Mouse (Mus musculus) intestine, postnatal 0 days (tissue): ENCODE measurements around the gene Ngfr. TPM values are rescaled to one million over a fixed set of nuclear protein-coding genes. Genes with fewer than 3 reads are reported as not detected.

ENCODE experiments used
- ATAC-seq: fragments of 200-750 bp; cut with Nextera tagmentation; 2 replicates; pipeline ENCODE4 v1.8.0; 2017; ENCODE audit warnings: mild to moderate bottlenecking, moderate TSS enrichment, moderate library complexity
- H3K27ac ChIP-seq: fragments of 300-500 bp; sonication (generic); 2 replicates; pipeline ENCODE4 v1.5.1; 2014; ENCODE audit warnings: mild to moderate bottlenecking, low read depth, low read length, moderate library complexity
- H3K27me3 ChIP-seq: fragments of 300-500 bp; sonication (generic); replicated peaks from 2 replicates; pipeline ENCODE4 v1.6.1; 2014; ENCODE audit warnings: low read length, mixed read lengths; ENCODE audit not compliant: control insufficient read depth, insufficient read depth
- H3K36me3 ChIP-seq: fragments of 300-500 bp; sonication (generic); 2 replicates; pipeline ENCODE4 v1.6.1; 2014; ENCODE audit warnings: mild to moderate bottlenecking, moderate library complexity; ENCODE audit not compliant: control insufficient read depth, insufficient read depth
- H3K4me1 ChIP-seq: fragments of 300-500 bp; sonication (generic); replicated peaks from 2 replicates; pipeline ENCODE4 v1.6.1; 2014; ENCODE audit warnings: antibody characterized with exemption, low read length, mixed read lengths; ENCODE audit not compliant: control insufficient read depth, insufficient read depth
- H3K4me2 ChIP-seq: fragments of 300-500 bp; sonication (generic); replicated peaks from 2 replicates; pipeline ENCODE4 v1.6.1; 2014; ENCODE audit warnings: low read depth, mild to moderate bottlenecking, moderate library complexity
- H3K4me3 ChIP-seq: fragments of 300-500 bp; sonication (generic); 2 replicates; pipeline ENCODE4 v1.5.1; 2014; ENCODE audit warnings: low read depth, low read length
- H3K9ac ChIP-seq: fragments of 300-500 bp; sonication (generic); 2 replicates; pipeline ENCODE4 v1.6.1; 2014; ENCODE audit warnings: mild to moderate bottlenecking, low read depth, low read length
- H3K9me3 ChIP-seq: fragments of 300-500 bp; sonication (generic); 2 replicates; pipeline ENCODE4 v1.6.1; 2016; ENCODE audit warnings: mixed run types; ENCODE audit not compliant: control insufficient read depth
- CTCF ChIP-seq: sonication (generic); IDR thresholded peaks from 2 replicates; pipeline ENCODE4 v1.5.1; 2016; ENCODE audit warnings: low read depth, mild to moderate bottlenecking, control low read depth, antibody characterized with exemption, moderate library complexity
- WGBS: fragments of 180-500 bp; shearing (Covaris S2); extraction: QIAGEN DNeasy Blood & Tissue Kit; methylation state at CpG from one replicate; pipeline ENCODE4 v1.1.7; 2014; 5-methylcytosine and 5-hydroxymethylcytosine counted together
- polyA plus RNA-seq: library from polyadenylated mRNA; unstranded; fragments of >200 nt; fragmentation: Nextera tagmentation; extraction: Ambion mirVana; gene quantifications from 2 replicates; pipeline ENCODE4 v1.2.1, GENCODE M21; 2015

Ngfr gene
- polyA plus RNA-seq, result 7.2 and 7.4 TPM in 2 replicates

DNA sequence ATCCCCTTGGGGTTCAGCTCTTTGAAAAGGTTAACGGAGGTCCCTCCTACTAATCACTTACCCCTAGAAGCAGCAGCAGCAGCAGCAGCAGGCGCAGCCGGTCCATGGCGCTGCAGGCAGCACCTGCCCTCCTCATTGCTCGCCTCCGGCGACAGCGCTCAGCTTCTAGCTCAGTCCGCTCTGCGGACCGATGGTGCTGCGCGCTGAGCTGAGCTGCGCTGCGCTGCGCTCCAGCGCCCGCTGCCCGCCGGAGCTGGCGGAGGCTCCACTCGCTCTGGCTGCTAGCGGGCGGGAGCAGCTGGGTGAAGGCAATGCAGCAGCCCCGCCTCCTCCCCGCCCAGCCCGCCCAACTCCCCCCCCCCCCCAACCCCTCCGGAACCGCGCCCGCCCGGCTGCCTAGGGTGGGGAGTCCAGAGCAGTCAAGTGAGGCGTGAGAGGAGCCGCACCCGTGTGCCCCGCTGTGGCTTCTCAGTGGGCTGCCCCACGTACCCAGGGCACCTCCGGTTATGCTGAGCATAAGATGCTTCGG is at the start of gene Ngfr:
Gene Ngfr (minus strand): TSS at position 313 of the 529 bp plus-strand sequence.
- H3K4me3 ChIP-seq, result peak within 1 kb of the TSS; percentile 43
- TF ChIP-seq CTCF, result peak; percentile 17; the same call in 1 of the 2 replicates
- peaks cover 51% of the 10 kb centered on the region for H3K27me3 ChIP-seq
- H3K9ac ChIP-seq, result peak within 1 kb of the TSS; percentile 34; the same call in 1 of the 2 replicates
- no peaks in the 10 kb centered on the region for H3K9me3 ChIP-seq
- no peak within 1 kb of the TSS for H3K27ac ChIP-seq
- WGBS, result 1% methylated on average over 33 of the region's 39 CpGs
- no peaks in the 10 kb centered on the region for H3K4me1 ChIP-seq
- no peaks in the 10 kb centered on the region for H3K36me3 ChIP-seq
- ATAC-seq, result no peak
- H3K4me2 ChIP-seq, result peak within 1 kb of the TSS; percentile 65

DNA sequence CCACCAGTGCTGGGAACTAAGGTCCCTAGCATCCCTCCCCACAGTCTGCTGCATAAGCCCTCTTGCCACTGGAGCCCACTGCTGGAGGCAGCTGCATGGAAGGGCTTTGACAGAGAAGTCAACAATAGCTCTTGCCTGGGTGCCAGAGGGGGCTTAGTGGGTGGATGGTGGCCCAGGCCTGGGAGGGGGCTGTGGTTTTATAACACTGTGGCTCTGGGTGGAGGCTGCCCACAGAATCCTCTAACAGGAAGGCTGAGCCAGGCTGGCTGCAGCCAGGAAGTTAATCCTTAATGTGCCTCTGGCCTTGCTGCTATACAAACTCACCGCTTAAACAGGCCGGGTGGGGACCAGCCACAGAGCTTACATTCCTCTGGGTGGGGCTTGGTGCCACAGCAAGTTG is 47.5 kb upstream of the Ngfr start:
- no peak for TF ChIP-seq CTCF
- no peaks in the 10 kb centered on the region for H3K36me3 ChIP-seq
- H3K4me2 ChIP-seq, result no peak overlapping the region
- H3K9ac ChIP-seq, result no peak overlapping the region
- no peak for ATAC-seq
- no peaks in the 10 kb centered on the region for H3K4me1 ChIP-seq
- no peak overlapping the region for H3K27ac ChIP-seq
- H3K4me3 ChIP-seq, result no peak overlapping the region
- H3K9me3 ChIP-seq, result no peaks in the 10 kb centered on the region
- H3K27me3 ChIP-seq, result no peaks in the 10 kb centered on the region
- 13% methylated on average over 2 of the region's 2 CpGs for WGBS

DNA sequence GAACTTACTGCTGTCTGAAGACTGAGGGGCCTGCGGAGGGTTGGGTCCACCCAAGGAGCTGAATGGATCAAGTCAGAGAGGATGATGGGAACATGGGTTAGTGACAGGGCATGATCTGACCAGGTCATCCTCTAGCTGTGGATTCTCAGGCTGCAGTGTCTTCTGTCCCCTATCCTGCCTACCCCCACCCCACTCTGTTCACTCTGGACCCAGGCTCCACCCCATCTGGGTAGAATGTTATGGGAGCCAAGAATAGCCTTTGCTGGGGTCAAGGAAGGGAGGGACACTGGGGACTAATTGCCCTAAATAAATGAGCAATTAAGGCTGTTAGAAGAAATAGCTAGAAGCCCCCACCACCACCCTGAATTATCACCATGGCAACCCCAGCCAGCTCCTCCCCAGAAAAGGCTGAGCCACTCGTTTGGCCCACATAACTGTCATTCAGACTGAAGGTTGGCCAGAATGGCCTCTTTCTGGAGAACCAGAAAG is 46.0 kb upstream of the Ngfr start:
- Histone ChIP-seq H3K27ac (no peak overlapping the region), H3K36me3 (no peaks in the 10 kb centered on the region), H3K4me1 (no peaks in the 10 kb centered on the region), H3K27me3 (no peaks in the 10 kb centered on the region), H3K9me3 (no peaks in the 10 kb centered on the region), H3K4me2 (no peak overlapping the region), H3K9ac (no peak overlapping the region), H3K4me3 (no peak overlapping the region)
- no peak for TF ChIP-seq CTCF
- no peak for ATAC-seq
- WGBS, result 81% methylated on average over 2 of the region's 2 CpGs

DNA sequence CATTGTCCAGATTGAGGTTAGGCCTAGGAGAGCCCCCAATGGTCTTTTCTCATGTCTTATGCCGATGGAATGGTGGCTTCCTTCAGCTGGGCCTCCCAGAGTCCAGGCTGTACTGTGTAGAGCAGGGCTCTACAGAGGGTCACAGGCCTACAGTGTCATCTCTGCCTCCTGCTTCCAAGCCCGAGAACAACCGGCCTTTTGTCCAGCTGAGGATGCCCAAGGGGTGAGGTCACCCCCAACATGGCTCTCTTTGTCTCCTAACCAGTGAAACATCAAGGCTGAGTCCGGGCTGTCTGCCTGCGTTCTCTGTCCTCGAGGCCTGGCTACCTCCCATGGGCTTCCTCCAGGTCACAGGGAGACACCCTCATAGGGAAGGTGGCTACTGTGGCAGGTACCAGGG is 44.9 kb upstream of the Ngfr start:
- no peak overlapping the region for H3K9ac ChIP-seq
- no peaks in the 10 kb centered on the region for H3K36me3 ChIP-seq
- WGBS, result 70% methylated on average over 6 of the region's 6 CpGs
- no peak for ATAC-seq
- no peak overlapping the region; the same call in 1 of the 2 replicates for H3K27ac ChIP-seq
- H3K4me2 ChIP-seq, result no peak overlapping the region
- no peaks in the 10 kb centered on the region for H3K9me3 ChIP-seq
- no peaks in the 10 kb centered on the region for H3K27me3 ChIP-seq
- H3K4me3 ChIP-seq, result no peak overlapping the region
- no peaks in the 10 kb centered on the region for H3K4me1 ChIP-seq
- TF ChIP-seq CTCF, result no peak

DNA sequence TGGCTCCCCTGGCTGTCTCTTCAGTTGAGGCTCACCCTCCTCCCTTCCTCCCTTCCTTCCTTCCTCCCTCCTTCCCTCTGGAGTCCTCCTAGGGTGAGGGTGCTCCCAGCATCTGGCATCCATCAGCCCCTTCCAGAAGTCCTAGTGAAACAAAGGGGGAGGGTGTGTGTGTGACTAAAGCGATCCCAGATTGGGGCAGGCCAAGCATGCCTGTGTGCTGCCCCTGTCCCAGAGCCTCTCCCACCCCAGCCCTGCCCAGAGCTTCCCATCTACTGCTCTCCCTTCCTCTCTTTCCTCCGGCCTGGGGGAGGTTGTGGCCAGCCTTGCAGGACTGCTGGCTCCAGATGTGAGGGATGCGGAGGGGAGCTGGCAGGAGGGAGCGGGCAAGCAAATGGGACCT is 43.8 kb upstream of the Ngfr start:
- TF ChIP-seq CTCF, result no peak
- Histone ChIP-seq H3K9ac (no peak overlapping the region), H3K27me3 (no peaks in the 10 kb centered on the region), H3K4me2 (no peak overlapping the region), H3K9me3 (no peaks in the 10 kb centered on the region), H3K4me3 (no peak overlapping the region), H3K36me3 (no peaks in the 10 kb centered on the region), H3K27ac (0 out of 2 replicates have a peak overlapping the region, but pooled peaks have one; percentile 8), H3K4me1 (no peaks in the 10 kb centered on the region)
- no peak for ATAC-seq
- WGBS, result 56% methylated on average over 4 of the region's 4 CpGs

DNA sequence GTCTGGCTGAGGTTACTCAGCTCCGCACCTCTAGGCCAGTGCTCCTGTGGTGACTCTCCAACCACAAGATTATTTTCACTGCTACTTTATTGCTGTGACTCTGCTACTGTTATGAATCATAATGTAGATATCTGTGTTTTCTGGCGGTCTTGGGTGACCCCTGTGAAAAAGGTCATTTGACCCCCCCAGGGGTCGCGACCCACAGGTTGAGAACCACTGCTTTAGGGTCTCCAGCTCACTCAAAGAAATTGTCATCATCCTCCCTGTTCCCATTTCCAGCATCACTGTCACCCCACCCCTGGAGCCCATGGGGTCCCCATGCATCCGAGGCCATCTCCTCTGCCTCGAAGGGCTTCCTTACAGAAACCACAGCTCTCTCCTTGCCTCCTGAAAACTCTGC is 43.0 kb upstream of the Ngfr start:
- H3K36me3 ChIP-seq, result no peaks in the 10 kb centered on the region
- no peak overlapping the region for H3K4me3 ChIP-seq
- H3K27ac ChIP-seq, result no peak overlapping the region
- H3K4me2 ChIP-seq, result no peak overlapping the region
- no peaks in the 10 kb centered on the region for H3K27me3 ChIP-seq
- no peak overlapping the region for H3K9ac ChIP-seq
- ATAC-seq, result no peak
- no peak for TF ChIP-seq CTCF
- H3K4me1 ChIP-seq, result no peaks in the 10 kb centered on the region
- 85% methylated on average over 6 of the region's 6 CpGs for WGBS
- H3K9me3 ChIP-seq, result no peaks in the 10 kb centered on the region
